Mouse (Mus musculus): ENCODE data around the gene Sccpdh. TPM values are rescaled to one million over a fixed set of nuclear protein-coding genes. Genes with fewer than 3 reads are reported as not detected.

Gene Sccpdh
- total and polyA plus RNA-seq, 3 experiments = 10.3 to 22.2 (median 18.9) TPM

DNA sequence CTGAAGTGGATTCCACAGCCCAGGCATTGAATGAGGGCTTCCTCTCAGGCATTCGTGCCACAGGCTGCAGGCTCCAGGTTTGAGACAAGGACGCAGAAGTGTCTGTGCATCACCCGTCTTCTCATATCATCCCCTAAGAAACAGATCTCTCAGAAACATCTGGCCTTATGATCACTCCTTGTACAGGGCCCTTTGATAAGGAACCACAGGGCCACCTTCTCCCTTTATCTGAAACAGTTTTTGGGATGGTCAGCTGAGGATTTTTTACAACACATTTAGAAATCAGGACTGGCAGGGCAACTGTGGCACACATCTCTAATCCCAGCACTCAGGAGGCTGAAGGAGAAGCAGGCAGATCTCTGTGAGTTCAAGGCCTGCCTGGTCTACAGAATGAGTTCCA is 18.7 kb upstream of the Sccpdh start:
- dilution Hi-C loops (cut with MboI; ENCODE audit: extremely low pct_ligation_motif_present, extremely low pct_unique_long_range_greater_than_20kb, low sequenced_read_pairs) (no loop called here), in situ Hi-C loops (cut with MboI; ENCODE audit: low pct_ligation_motif_present, low pct_unique_long_range_greater_than_20kb, low sequenced_read_pairs) (loop anchor here (10.0 to 25.0 kb wide), 2 partner anchors 85 to 188 kb away; no protein-coding TSS in a partner anchor)
- H3K36me3 ChIP-seq (replicated peaks in 1 of 2; ENCODE audit: control insufficient read depth in 1 of 2, insufficient read depth in 1 of 2, low read length in 1 of 2) = no peaks in the 10 kb centered on the region
- no peaks in the 10 kb centered on the region for H3K9me3 ChIP-seq (replicated peaks; ENCODE audit: low read length)
- peaks cover 0 to 3% of the 10 kb centered on the region in 2 experiments; a peak in 2 of 4 replicates for H3K4me1 ChIP-seq (ENCODE audit: control insufficient read depth in 1 of 2, insufficient read depth in 2 of 2)
- H3K4me2 ChIP-seq (ENCODE audit: insufficient read depth, low read depth, poor library complexity, severe bottlenecking) = no peak overlapping the region
- no peaks in the 10 kb centered on the region for H3K79me2 ChIP-seq (replicated peaks; ENCODE audit: control insufficient read depth, extremely low read depth, insufficient read depth, poor library complexity, severe bottlenecking)
- no peak for DNase-seq (ENCODE audit: extremely low read depth)
- no peak overlapping the region for H3K9ac ChIP-seq (ENCODE audit: insufficient read depth, low read depth)
- TF ChIP-seq CHD1 (IDR thresholded peaks at IDR 0.05; ENCODE audit: low read depth, low read length) = no peak
- no peak for TF ChIP-seq MYC (IDR thresholded peaks at IDR 0.05; ENCODE audit: low read depth, low read length)
- TF ChIP-seq PAX5 (IDR thresholded peaks at IDR 0.05; ENCODE audit: low read length) = no peak
- no peak for TF ChIP-seq RCOR1 (conservative IDR thresholded peaks at IDR 0.05; ENCODE audit: low read depth, low read length)
- no peak overlapping the region for H3K4me3 ChIP-seq (replicated peaks in 1 of 3; ENCODE audit: low read depth in 2 of 3, low read length in 2 of 3, poor library complexity in 1 of 3)
- no peak overlapping the region for H3K27ac ChIP-seq (ENCODE audit: insufficient read depth, low read depth)
- H3K27me3 ChIP-seq (replicated peaks) = no peaks in the 10 kb centered on the region

DNA sequence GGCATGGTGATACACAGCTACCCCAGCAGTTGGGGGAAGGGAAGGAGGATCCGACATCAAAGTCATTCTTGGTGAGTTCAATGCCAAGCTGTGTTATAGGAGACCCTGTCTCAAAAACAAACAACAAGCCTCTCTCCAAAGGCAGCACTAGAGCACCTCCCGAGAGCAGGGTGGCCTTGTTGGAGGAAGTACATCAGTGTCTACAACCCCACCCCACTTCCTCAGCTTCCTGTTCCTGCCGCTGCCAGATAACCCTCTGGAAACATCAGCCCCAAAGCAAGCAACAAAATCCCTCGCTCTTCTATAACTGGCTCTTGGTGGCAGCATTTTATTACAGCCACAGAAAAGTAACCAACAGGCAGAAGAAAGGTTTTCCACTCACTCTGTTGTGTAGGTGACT is 17.7 kb upstream of the Sccpdh start:
- in situ Hi-C loops (cut with MboI; ENCODE audit: low pct_ligation_motif_present, low pct_unique_long_range_greater_than_20kb, low sequenced_read_pairs) = no loop called here
- no peak overlapping the region for H3K9ac ChIP-seq (ENCODE audit: insufficient read depth, low read depth)
- no peaks in the 10 kb centered on the region for H3K36me3 ChIP-seq (replicated peaks in 1 of 2; ENCODE audit: control insufficient read depth in 1 of 2, insufficient read depth in 1 of 2, low read length in 1 of 2)
- no peaks in the 10 kb centered on the region for H3K27me3 ChIP-seq (replicated peaks)
- H3K4me1 ChIP-seq (ENCODE audit: control insufficient read depth in 1 of 2, insufficient read depth in 2 of 2) = peaks cover 0 to 3% of the 10 kb centered on the region in 2 experiments; a peak in 2 of 4 replicates
- dilution Hi-C loops (cut with MboI; ENCODE audit: extremely low pct_ligation_motif_present, extremely low pct_unique_long_range_greater_than_20kb, low sequenced_read_pairs) = no loop called here
- no peak overlapping the region for H3K27ac ChIP-seq (ENCODE audit: insufficient read depth, low read depth)
- no peak overlapping the region for H3K4me3 ChIP-seq (replicated peaks in 1 of 3; ENCODE audit: low read depth in 2 of 3, low read length in 2 of 3, poor library complexity in 1 of 3)
- H3K79me2 ChIP-seq (replicated peaks; ENCODE audit: control insufficient read depth, extremely low read depth, insufficient read depth, poor library complexity, severe bottlenecking) = no peaks in the 10 kb centered on the region
- no peak overlapping the region for H3K4me2 ChIP-seq (ENCODE audit: insufficient read depth, low read depth, poor library complexity, severe bottlenecking)
- no peaks in the 10 kb centered on the region for H3K9me3 ChIP-seq (replicated peaks; ENCODE audit: low read length)
- no peak for DNase-seq (ENCODE audit: extremely low read depth)
- TF ChIP-seq MAZ (IDR thresholded peaks at IDR 0.05; ENCODE audit: low read depth, low read length) = no peak
- TF ChIP-seq CHD2 (IDR thresholded peaks at IDR 0.05; ENCODE audit: low read length) = no peak
- TF ChIP-seq ETS1 (conservative IDR thresholded peaks at IDR 0.05; ENCODE audit: low read depth, low read length) = no peak
- no peak for TF ChIP-seq KAT2A (IDR thresholded peaks at IDR 0.05; ENCODE audit: insufficient replicate concordance, low read length)
- TF ChIP-seq POLR2AphosphoS2 (IDR thresholded peaks at IDR 0.05; ENCODE audit: low read depth, low read length) = no peak
- TF ChIP-seq HCFC1 (IDR thresholded peaks at IDR 0.05; ENCODE audit: low read depth, low read length) = no peak
- no peak for TF ChIP-seq JUND (conservative IDR thresholded peaks at IDR 0.05; ENCODE audit: low read depth, low read length)
- no peak for TF ChIP-seq PAX5 (IDR thresholded peaks at IDR 0.05; ENCODE audit: low read length)

DNA sequence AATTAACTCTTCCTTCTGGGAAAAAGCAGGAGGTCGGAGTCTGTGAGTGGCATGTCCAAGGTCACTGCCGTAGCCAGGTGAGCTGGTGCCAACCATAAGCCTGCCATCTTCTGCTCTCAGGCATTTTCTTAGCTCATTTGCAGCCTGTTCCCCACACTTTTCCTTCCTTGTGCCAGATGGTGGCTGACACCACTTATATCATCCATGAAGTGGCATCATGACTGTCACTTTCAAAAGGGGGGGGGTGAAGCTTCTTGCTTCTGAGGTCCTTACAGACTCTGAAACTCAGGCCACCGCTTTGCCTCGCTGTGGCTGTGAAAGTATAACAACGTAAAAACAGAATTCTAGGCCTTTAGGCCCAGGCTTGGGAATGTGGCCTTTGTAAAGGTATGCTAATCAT is 16.8 kb upstream of the Sccpdh start:
- no peak overlapping the region for H3K9ac ChIP-seq (ENCODE audit: insufficient read depth, low read depth)
- in situ Hi-C loops (cut with MboI; ENCODE audit: low pct_ligation_motif_present, low pct_unique_long_range_greater_than_20kb, low sequenced_read_pairs) = no loop called here

More for the DNA sequence above, 16.8 kb upstream of the Sccpdh start:
- no peak overlapping the region for H3K4me3 ChIP-seq (replicated peaks in 1 of 3; ENCODE audit: low read depth in 2 of 3, low read length in 2 of 3, poor library complexity in 1 of 3)
- H3K36me3 ChIP-seq (replicated peaks in 1 of 2; ENCODE audit: control insufficient read depth in 1 of 2, insufficient read depth in 1 of 2, low read length in 1 of 2) = no peaks in the 10 kb centered on the region
- no peak for DNase-seq (ENCODE audit: extremely low read depth)
- no peak overlapping the region for H3K27ac ChIP-seq (ENCODE audit: insufficient read depth, low read depth)
- TF ChIP-seq CHD2 (IDR thresholded peaks at IDR 0.05; ENCODE audit: low read length) (no peak), PAX5 (IDR thresholded peaks at IDR 0.05; ENCODE audit: low read length) (no peak), HCFC1 (IDR thresholded peaks at IDR 0.05; ENCODE audit: low read depth, low read length) (no peak), E2F4 (IDR thresholded peaks at IDR 0.05; ENCODE audit: insufficient replicate concordance, low read depth, low read length) (no peak), CHD1 (IDR thresholded peaks at IDR 0.05; ENCODE audit: low read depth, low read length) (no peak), EP300 (IDR thresholded peaks at IDR 0.05; ENCODE audit: low read length) (no peak), ZKSCAN1 (IDR thresholded peaks at IDR 0.05; ENCODE audit: borderline replicate concordance, low read depth, low read length) (no peak), BHLHE40 (IDR thresholded peaks at IDR 0.05; ENCODE audit: low read depth, low read length) (no peak), MYC (IDR thresholded peaks at IDR 0.05; ENCODE audit: low read depth, low read length) (no peak)
- H3K9me3 ChIP-seq (replicated peaks; ENCODE audit: low read length) = no peaks in the 10 kb centered on the region
- no peaks in the 10 kb centered on the region for H3K79me2 ChIP-seq (replicated peaks; ENCODE audit: control insufficient read depth, extremely low read depth, insufficient read depth, poor library complexity, severe bottlenecking)
- dilution Hi-C loops (cut with MboI; ENCODE audit: extremely low pct_ligation_motif_present, extremely low pct_unique_long_range_greater_than_20kb, low sequenced_read_pairs) = no loop called here
- H3K27me3 ChIP-seq (replicated peaks) = no peaks in the 10 kb centered on the region
- H3K4me2 ChIP-seq (ENCODE audit: insufficient read depth, low read depth, poor library complexity, severe bottlenecking) = no peak overlapping the region
- no peaks in the 10 kb centered on the region for H3K4me1 ChIP-seq (ENCODE audit: control insufficient read depth in 1 of 2, insufficient read depth in 2 of 2)

All from CH12.LX (cell line).